Mouse (Mus musculus): ENCODE measurements at regions not wholly inside any gene's neighbourhood (a gene's known extent, or its start where the extent isn't known, plus 50 kb on each side); places are given as distances from the start of the nearest gene placed in this dataset.

DNA sequence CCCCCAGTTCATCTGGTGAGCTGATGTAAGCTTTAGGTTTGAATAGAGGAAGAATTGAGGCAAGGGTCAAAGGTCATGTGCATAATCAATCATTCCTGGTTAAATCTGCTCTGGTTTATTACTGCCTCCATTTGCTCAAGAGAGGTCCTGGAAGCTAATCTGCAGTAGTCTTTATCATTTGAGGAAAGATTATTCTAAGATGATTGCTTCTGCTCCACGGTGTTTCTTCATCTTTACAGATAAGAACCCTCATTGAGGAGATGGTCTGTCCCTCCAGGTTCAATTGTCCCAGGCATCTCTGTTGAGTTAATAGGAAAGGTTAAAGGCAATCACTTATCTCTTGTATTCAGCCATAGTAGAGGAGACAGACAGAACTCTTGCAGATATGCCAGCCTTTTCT is 3557.5 kb upstream of the Gm6569 start:
- DNase-seq, result no peak

GRCm38 (mm10) chr15:70321781-70322180 is 3512.6 kb upstream of the Gm6569 start:
- no peak for DNase-seq

DNA sequence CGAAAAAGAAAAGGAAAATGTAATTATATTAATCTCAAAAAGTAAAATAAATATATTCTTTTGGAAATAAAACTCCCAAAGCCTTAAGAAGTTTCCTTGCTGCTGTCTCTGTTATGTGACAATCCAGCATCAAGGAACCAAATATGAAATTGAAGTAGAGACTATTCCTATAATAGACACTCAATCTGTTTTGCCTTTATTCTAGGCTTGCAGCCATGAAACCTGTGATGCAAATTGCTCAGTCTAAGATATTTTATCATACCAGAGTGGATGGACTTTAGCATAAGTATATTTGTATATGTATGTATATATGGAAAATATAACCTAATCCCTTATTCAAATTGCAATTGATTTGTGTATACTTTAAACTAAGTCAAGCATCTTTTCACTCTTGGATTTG is 3495.1 kb upstream of the Gm6569 start:
- no peak for DNase-seq

- DNase-seq, result no peak
These were observed 3493.0 kb upstream of the Gm6569 start for GRCm38 (mm10) chr15:70341401-70341800.

GRCm38 (mm10) chr15:70357961-70358360 is 3476.4 kb upstream of the Gm6569 start:
- no peak for DNase-seq

- DNase-seq, result no peak
These were observed 3449.7 kb upstream of the Gm6569 start for GRCm38 (mm10) chr15:70384631-70385030.

DNA sequence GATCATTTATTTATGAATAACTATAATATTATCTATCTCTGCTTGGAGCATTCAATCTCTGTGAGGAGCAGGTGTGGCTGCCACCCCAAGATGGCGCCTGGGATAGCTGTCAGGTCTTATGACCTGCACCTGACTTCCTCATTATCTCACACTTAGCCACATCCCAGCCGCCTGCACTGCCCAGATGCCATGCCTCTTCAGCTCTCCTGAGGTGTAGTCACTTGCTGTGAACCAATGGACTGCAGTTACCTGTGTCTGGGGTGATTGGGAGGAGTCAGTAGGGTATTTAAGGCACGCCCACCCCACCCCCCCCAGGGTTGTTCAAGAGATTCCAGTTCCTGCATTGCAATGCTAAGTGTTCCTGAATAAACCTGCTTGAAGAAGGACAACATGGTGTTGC is 3418.1 kb upstream of the Gm6569 start:
- peak in 1 of 2 experiments; percentile 26 for DNase-seq

GRCm38 (mm10) chr15:70425566-70425965 is 3408.8 kb upstream of the Gm6569 start:
- no peak for DNase-seq
